Mouse (Mus musculus): ENCODE data around the gene 1700025G04Rik. TPM values are rescaled to one million over a fixed set of nuclear protein-coding genes. Genes with fewer than 3 reads are reported as not detected.

1700025G04Rik gene
- total and polyA plus RNA-seq, 2 experiments from 2014 or later = 13.0 to 46.1 TPM

DNA sequence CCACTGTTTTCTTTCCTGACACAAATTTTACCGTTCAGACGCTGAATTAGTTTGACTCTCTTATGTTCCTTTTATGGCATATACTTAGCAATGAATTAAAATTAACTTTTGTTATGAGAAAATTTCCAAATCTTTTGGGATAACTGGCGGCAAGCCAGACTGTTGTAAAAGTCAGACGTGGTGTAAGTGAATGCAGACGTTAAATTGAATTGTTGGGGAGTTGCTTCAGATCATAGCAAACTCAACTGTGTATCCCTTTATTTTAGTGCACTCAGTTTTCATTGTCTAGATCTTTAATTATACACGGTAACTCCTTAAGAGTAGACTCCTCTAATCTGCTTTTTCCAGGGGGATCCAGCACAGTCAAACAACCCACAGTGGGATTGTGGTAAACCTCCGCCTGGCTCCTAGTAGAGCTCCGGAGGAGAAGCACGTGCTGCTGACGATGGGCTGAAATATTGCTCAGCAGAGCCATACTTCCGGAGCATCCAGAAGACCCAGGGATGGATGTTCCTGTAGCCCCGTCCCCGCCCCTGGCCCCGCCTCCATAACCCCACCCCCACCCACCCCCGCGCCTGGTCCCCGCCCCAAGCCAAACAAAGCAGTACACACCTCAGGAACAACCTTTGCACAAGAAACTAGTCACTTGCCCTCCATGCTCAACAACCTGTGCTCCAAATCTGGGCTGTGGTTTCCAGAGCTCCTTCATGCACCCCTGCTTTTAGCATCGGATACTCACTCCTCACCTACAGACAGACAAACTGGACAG lies 65.7 kb downstream of the 1700025G04Rik start:
- ATAC-seq (ENCODE audit: insufficient read depth, low read depth) = no peak
- Histone ChIP-seq H3K9ac (replicated peaks; ENCODE audit: low read depth, low read length) (no peak overlapping the region), H3K27ac (ENCODE audit: low read depth) (no peak overlapping the region), H3K4me3 (ENCODE audit: low read depth, low read length) (no peak overlapping the region), H3K36me3 (replicated peaks; ENCODE audit: control insufficient read depth, insufficient read depth, low read length) (no peaks in the 10 kb centered on the region), H3K27me3 (ENCODE audit: control insufficient read depth, insufficient read depth, low read length) (no peaks in the 10 kb centered on the region), H3K4me2 (ENCODE audit: low read depth, low read length) (no peak overlapping the region), H3K9me3 (replicated peaks; ENCODE audit: control insufficient read depth, low read length) (no peaks in the 10 kb centered on the region), H3K4me1 (ENCODE audit: control insufficient read depth, insufficient read depth) (no peaks in the 10 kb centered on the region)
- 76% methylated on average over 18 of the region's 18 CpGs for WGBS
- no peak for TF ChIP-seq CTCF (IDR thresholded peaks at IDR 0.05; ENCODE audit: low read depth)
- TF ChIP-seq EP300 (IDR thresholded peaks at IDR 0.05; ENCODE audit: low read depth) = no peak
- no peak for DNase-seq (ENCODE audit: low spot score)

GRCm38 (mm10) chr1:152020812-152021211 lies 69.1 kb downstream of the 1700025G04Rik start:
- H3K4me3 ChIP-seq (ENCODE audit: low read depth, low read length) = no peak overlapping the region
- 0 out of 2 replicates have a peak, but pooled peaks cover 1% of the 10 kb centered on the region for H3K4me1 ChIP-seq (ENCODE audit: control insufficient read depth, insufficient read depth)
- ATAC-seq (ENCODE audit: insufficient read depth, low read depth) = no peak
- 90% methylated on average over 6 of the region's 6 CpGs for WGBS
- no peak for DNase-seq (ENCODE audit: low spot score)
- no peaks in the 10 kb centered on the region for H3K27me3 ChIP-seq (ENCODE audit: control insufficient read depth, insufficient read depth, low read length)
- no peaks in the 10 kb centered on the region for H3K9me3 ChIP-seq (replicated peaks; ENCODE audit: control insufficient read depth, low read length)
- H3K27ac ChIP-seq (ENCODE audit: low read depth) = no peak overlapping the region
- no peak overlapping the region for H3K9ac ChIP-seq (replicated peaks; ENCODE audit: low read depth, low read length)
- H3K36me3 ChIP-seq (replicated peaks; ENCODE audit: control insufficient read depth, insufficient read depth, low read length) = no peaks in the 10 kb centered on the region
- H3K4me2 ChIP-seq (ENCODE audit: low read depth, low read length) = no peak overlapping the region
- no peak for TF ChIP-seq EP300 (IDR thresholded peaks at IDR 0.05; ENCODE audit: low read depth)
- TF ChIP-seq CTCF (IDR thresholded peaks at IDR 0.05; ENCODE audit: low read depth) = no peak

GRCm38 (mm10) chr1:152020070-152020469 lies 69.9 kb downstream of the 1700025G04Rik start:
- H3K4me3 ChIP-seq (ENCODE audit: low read depth, low read length) = no peak overlapping the region
- no peaks in the 10 kb centered on the region for H3K27me3 ChIP-seq (ENCODE audit: control insufficient read depth, insufficient read depth, low read length)
- no peak overlapping the region for H3K4me2 ChIP-seq (ENCODE audit: low read depth, low read length)
- no peak overlapping the region for H3K27ac ChIP-seq (ENCODE audit: low read depth)
- H3K9me3 ChIP-seq (replicated peaks; ENCODE audit: control insufficient read depth, low read length) = no peaks in the 10 kb centered on the region
- no peak overlapping the region for H3K9ac ChIP-seq (replicated peaks; ENCODE audit: low read depth, low read length)
- whole genome bisulfite sequencing = 83% methylated on average over 5 of the region's 5 CpGs
- no peaks in the 10 kb centered on the region for H3K36me3 ChIP-seq (replicated peaks; ENCODE audit: control insufficient read depth, insufficient read depth, low read length)
- DNase-seq (ENCODE audit: low spot score) (no peak), ATAC-seq (ENCODE audit: insufficient read depth, low read depth) (no peak)
- TF ChIP-seq CTCF (IDR thresholded peaks at IDR 0.05; ENCODE audit: low read depth) (no peak), EP300 (IDR thresholded peaks at IDR 0.05; ENCODE audit: low read depth) (no peak)
- H3K4me1 ChIP-seq (ENCODE audit: control insufficient read depth, insufficient read depth) = 0 out of 2 replicates have a peak, but pooled peaks cover 6% of the 10 kb centered on the region

- WGBS = 38% methylated on average over 5 of the region's 5 CpGs
- TF ChIP-seq CTCF (IDR thresholded peaks at IDR 0.05; ENCODE audit: low read depth) (peak; percentile 10; the same call in 1 of the 2 replicates), EP300 (IDR thresholded peaks at IDR 0.05; ENCODE audit: low read depth) (no peak)
- H3K9ac ChIP-seq (replicated peaks; ENCODE audit: low read depth, low read length) = no peak overlapping the region
- no peak overlapping the region for H3K4me3 ChIP-seq (ENCODE audit: low read depth, low read length)
- H3K4me2 ChIP-seq (ENCODE audit: low read depth, low read length) = no peak overlapping the region
- no peaks in the 10 kb centered on the region for H3K9me3 ChIP-seq (replicated peaks; ENCODE audit: control insufficient read depth, low read length)
- DNase-seq (ENCODE audit: low spot score) (peak; percentile 71), ATAC-seq (ENCODE audit: insufficient read depth, low read depth) (peak; percentile 39)
- 0 out of 2 replicates have a peak, but pooled peaks cover 6% of the 10 kb centered on the region for H3K4me1 ChIP-seq (ENCODE audit: control insufficient read depth, insufficient read depth)
- H3K27ac ChIP-seq (ENCODE audit: low read depth) = no peak overlapping the region
- no peaks in the 10 kb centered on the region for H3K36me3 ChIP-seq (replicated peaks; ENCODE audit: control insufficient read depth, insufficient read depth, low read length)
- H3K27me3 ChIP-seq (ENCODE audit: control insufficient read depth, insufficient read depth, low read length) = no peaks in the 10 kb centered on the region
Observed at GRCm38 (mm10) chr1:152019196-152019595, 70.7 kb downstream of the 1700025G04Rik start.

DNA sequence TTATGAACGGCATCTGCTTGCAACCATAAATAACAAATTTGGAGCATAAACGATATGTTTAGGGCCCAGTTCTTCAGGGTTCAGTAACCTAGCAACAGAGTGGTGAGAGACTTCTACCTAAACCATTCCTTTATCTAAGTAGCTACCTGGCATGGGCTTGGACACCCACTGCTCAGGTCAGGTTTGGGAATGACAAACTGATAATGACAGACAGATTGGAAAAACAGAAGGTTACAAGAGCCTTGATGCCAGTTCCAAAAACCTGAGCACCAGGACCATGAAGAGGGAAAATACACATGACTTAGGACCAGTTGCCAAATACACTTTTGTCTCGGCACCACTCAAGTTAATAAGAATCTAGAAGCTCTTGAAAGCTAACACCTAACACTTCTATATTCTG lies 71.6 kb downstream of the 1700025G04Rik start:
- ATAC-seq (ENCODE audit: insufficient read depth, low read depth) (no peak), DNase-seq (ENCODE audit: low spot score) (no peak)
- Histone ChIP-seq H3K36me3 (replicated peaks; ENCODE audit: control insufficient read depth, insufficient read depth, low read length) (no peaks in the 10 kb centered on the region), H3K4me3 (ENCODE audit: low read depth, low read length) (no peak overlapping the region), H3K9ac (replicated peaks; ENCODE audit: low read depth, low read length) (no peak overlapping the region), H3K27me3 (ENCODE audit: control insufficient read depth, insufficient read depth, low read length) (no peaks in the 10 kb centered on the region), H3K27ac (ENCODE audit: low read depth) (no peak overlapping the region), H3K4me2 (ENCODE audit: low read depth, low read length) (no peak overlapping the region), H3K9me3 (replicated peaks; ENCODE audit: control insufficient read depth, low read length) (no peaks in the 10 kb centered on the region), H3K4me1 (ENCODE audit: control insufficient read depth, insufficient read depth) (0 out of 2 replicates have a peak, but pooled peaks cover 6% of the 10 kb centered on the region)
- 75% methylated on average over 3 of the region's 3 CpGs for WGBS
- TF ChIP-seq CTCF (IDR thresholded peaks at IDR 0.05; ENCODE audit: low read depth) (no peak), EP300 (IDR thresholded peaks at IDR 0.05; ENCODE audit: low read depth) (no peak)

Measured in heart, postnatal 0 days (tissue).